Mouse (Mus musculus): ENCODE measurements around the gene Trpv2. TPM values are rescaled to one million over a fixed set of nuclear protein-coding genes. Genes with fewer than 3 reads are reported as not detected.

Gene Trpv2
- 57.8 TPM for polyA plus RNA-seq (2017; shearing (Covaris generic))

DNA sequence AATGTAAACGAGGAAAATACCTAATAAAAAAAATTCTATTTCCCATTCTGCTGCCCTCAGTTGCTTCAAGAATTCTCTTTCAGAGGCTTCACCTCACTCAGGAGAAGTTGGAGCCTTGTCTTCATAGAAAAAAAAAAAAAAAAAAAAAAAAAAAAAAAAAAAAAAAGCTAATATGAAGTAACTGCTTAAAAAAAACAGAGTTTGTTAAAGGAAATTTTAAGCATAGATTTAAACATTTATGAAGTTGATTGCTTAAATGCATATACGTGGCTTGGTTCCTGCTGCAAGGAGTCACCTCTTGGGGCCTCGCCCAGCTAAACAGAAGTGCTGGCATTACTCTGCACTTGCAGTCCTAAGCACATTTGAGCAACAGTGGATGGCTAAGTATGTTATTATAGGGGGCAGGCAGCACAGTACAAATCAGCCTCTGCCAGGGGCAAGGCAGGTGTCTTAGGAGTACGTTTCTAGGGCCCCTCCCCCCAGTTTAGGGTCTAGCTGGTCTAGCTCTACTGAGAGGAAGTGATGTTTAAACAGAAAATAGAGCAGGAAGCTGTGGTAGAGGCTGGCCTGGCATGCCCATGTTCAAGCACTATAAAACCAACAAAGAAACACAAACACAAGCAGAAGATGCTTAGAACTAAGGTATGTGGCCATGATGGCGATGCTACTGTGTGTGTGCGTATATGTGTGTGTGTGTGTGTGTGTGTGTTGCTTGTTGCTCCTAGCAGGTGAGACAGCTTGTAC, at the start of gene Trpv2:
Trpv2 (plus strand) TSS at position 528 of the 744 bp plus-strand sequence.

DNA sequence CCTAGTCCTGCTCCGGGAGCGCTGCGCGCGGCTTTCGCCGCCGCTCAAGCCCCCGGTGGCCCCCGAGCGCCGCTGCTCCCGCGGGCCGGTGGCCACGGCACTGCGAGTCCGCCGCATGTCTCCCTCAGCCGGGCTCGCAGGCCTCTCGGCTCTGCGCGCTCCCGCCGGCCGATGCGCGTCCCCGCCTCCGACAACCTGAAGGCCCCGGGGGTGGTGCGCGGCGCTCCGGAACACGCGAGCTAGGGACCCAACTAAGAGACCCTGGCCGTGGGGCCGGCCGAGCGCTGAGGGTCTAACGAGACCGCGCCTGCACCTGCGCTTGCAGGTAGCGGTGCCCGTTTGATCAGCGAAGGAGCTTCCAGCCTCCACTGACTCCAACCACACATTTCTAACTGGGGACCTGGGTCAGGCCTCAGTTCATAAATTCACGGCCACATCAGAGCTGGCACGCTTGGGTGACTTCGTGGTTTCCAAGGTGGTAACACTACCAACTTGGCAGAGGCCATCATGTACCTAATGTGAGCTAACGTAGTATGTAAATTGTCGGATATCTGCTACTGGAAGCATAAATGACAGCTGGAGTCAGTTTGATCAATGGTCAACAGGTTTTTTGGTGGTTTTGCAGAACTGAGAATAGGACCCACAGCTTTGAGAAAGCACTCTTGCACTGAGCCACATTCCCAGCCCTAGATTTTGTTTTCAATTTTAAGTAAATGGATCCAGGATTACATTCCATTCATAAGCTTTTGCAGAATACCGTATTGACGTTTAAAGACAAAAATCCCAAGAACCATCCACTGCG, 35.0 kb upstream of the Trpv2 start, which contains the start of gene Cenpv:
Cenpv (minus strand) TSS at position 173 of the 802 bp plus-strand sequence.

DNA sequence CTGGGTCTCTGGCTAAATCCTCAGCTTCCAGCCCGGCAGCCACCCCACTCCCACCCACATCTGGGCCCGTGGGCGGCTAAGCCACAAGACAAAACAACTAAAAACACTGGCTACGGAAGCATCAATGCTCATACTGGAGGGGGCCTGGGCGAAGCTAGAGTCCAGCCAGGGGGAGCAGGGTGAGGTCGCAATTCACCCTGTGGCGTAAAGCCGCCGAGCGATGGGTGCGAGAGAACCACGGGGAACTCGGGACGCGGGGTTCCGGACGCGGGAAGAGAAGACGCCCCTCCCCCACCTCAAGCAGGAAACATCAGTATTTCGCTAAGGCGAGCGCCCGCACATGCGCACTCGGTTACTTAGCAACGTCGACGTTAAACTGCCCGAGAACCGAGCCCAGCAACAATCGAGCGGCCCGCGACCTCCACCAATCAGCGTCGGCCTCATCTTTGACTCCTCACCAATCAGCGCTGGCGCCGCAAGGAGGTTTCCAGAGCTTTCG, 23.5 kb upstream of the Trpv2 start, which contains the start of gene Ubb:
Ubb (plus strand) TSS at position 445 of the 499 bp plus-strand sequence.

DNA sequence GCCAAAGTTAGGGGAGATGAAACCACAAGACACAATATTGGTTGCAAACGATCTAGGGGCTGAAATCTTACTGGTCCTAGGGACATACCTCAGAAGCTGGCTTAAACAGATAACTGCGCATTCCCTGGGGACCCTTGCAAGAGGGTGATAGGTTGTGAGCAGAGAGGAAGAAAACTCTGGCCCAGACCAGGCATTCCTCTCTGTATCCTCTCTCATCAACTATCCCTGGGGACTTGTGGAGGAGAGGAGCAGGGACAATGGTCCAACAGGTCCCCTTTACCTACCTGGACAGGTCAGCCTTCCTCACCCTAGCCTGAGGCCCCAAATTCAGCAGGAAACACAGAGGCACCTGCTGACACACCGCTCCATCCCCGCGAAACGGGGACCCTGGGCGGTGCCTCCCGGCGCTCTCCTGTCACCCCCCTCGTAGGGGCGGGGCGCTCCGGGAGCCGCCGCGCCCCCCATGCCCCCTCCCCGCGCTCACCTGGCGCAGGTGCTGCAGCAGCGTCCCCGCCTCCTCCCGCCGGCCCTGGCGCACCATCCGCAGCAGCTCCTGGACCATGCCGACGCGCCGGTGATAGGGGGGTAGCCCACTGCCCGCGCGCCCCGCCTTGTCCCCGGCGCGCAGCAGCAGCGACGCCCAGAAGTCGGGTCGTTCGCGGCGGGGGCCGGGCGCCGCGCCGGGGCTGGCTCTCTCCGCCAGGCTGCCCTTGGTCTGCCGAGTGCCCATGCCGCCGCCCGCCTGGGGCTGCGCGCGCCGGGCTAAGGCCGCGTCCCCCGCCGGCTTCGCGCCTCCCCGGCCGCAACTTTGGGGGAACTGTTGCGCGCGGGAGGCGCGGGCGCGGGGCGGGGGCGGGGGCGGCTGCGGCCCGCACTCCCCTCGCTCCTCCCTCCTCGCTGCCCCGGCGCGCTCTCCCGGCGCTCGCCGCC, 73.6 kb downstream of the Trpv2 start, which contains the start of gene Lrrc75a:
Lrrc75a (minus strand) TSS at position 863 of the 930 bp plus-strand sequence.

DNA sequence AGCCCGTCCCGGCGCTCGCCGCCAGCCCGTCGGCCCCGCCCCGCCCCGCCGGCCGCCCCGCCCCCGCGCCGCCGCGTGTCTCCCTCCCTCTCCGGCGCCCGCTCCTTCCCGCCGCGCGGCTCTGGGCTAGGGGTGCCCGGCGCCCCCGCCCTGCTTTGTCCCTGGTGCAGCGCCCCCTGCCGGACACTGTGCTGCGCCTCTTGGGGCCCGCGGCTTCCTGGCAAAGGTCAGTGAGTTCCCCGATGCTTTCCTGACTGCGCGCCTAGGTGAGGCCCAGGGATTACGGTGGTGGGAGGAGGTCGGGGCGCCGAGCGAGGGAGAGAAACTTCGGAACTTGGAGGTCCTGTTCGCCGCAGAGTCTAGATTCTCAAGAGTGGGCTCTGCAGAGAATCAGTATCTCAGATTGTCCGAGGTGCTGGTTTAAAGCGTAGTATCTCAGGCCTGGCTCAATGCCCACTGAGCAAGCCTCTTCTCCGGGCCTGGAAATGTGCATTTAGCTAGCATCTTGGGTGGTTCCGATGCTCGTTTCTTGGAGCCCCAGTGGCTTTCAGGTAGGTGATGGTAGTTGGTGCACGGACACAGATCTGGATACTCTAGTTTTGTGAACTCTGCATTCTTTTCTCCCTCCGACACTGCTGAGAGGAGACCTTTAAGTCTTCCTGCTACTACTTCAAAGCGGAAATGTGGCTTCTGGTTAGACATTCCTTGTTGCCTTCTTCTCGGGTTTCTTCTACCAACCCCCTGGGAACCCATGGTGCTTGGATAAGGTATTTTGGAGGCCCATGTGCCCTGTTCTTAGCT, 74.5 kb downstream of the Trpv2 start, which contains the start of gene Mmgt2:
Mmgt2 (plus strand) TSS at position 74 of the 801 bp plus-strand sequence.

Other genes with a start within 250 kb of the Trpv2 start
- 9.9 TPM for gene Pigl, start 116.0 kb upstream of the Trpv2 start, polyA plus RNA-seq (2017; shearing (Covaris generic))
- 388 TPM for gene Ncor1, start 115.9 kb upstream of the Trpv2 start, polyA plus RNA-seq (2017; shearing (Covaris generic))
- gene Cenpv, start 35.2 kb upstream of the Trpv2 start, polyA plus RNA-seq (2017; shearing (Covaris generic)), result 14.9 TPM
- 3,465 TPM for gene Ubb, start 23.3 kb upstream of the Trpv2 start, polyA plus RNA-seq (2017; shearing (Covaris generic))
- 1.1 TPM for gene Lrrc75a, start 74.0 kb downstream of the Trpv2 start, polyA plus RNA-seq (2017; shearing (Covaris generic))
- 8.4 TPM for gene Mmgt2, start 74.2 kb downstream of the Trpv2 start, polyA plus RNA-seq (2017; shearing (Covaris generic))
- gene Zfp287, start 157.4 kb downstream of the Trpv2 start, polyA plus RNA-seq (2017; shearing (Covaris generic)), result 23.5 TPM
- not detected for gene Gm10428, start 178.6 kb downstream of the Trpv2 start, polyA plus RNA-seq (2017; shearing (Covaris generic))
- 0.77 TPM for gene Zfp286, start 215.0 kb downstream of the Trpv2 start, polyA plus RNA-seq (2017; shearing (Covaris generic))
- 6.3 TPM for gene Trim16, start 245.7 kb downstream of the Trpv2 start, polyA plus RNA-seq (2017; shearing (Covaris generic))